Mouse (Mus musculus): ENCODE measurements at regions not wholly inside any gene's neighbourhood (a gene's known extent, or its start where the extent isn't known, plus 50 kb on each side); places are given as distances from the start of the nearest gene placed in this dataset.

DNA sequence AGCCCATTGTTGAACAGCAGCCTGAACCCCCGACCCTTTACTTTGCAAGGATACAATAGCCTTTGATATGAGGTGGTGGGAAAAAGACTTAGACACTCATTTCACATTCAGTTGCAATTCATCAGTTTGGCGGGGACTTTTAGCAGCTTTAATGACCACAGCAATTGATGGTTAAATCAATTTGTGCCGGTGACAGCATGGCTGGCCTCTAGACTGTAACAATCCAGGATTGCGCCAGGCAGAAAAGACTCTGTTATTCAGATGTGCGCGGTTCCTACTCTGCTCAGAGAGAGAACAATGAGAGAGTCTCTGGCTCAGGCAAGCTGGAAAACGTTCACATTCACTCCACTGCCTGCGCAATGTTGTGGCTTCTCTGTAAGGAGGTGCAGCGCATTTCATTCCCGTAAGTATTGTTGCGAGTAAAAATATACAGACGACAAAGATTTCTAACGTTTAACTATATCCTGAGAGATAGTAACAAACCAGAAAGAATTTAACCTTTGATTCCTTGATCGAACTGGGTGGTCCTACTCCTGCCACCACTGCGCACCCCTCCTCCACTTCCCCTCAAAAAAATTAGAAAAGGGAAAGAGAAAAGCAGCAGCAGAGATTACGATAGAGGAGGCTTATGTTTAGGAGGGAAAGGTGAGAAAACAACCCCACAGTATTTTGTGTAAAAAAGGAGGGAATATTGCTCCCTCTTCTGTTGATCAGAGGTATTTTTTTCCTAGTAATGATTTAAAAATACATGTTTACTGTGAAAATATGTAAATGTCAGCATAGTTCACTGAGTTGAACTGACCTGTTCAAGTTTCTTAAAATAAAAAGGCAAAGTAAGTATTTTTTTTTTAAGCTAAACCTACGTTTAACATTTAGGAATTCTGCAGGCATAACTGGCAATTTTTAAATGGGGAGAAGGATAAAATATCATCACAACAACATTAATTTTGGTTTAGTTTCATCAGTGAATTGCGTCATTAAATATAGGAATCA, 267.6 kb downstream of the Rfpl4b start:
- no peaks in the 10 kb centered on the region for H3K4me1 ChIP-seq (ENCODE audit: control insufficient read depth, insufficient read depth, low read length)
- 9% methylated on average over 18 of the region's 18 CpGs for WGBS
- no peak for TF ChIP-seq POLR2A (IDR thresholded peaks at IDR 0.05; ENCODE audit: borderline replicate concordance, insufficient read depth, low read length)
- peak; percentile 24; the same call in 1 of the 2 replicates for TF ChIP-seq CTCF (IDR thresholded peaks at IDR 0.05; ENCODE audit: borderline replicate concordance, insufficient read depth, low read depth, low read length)
- peak overlapping the region; percentile 74 for H3K4me3 ChIP-seq (replicated peaks; ENCODE audit: insufficient read depth, low read depth, low read length)
- H3K27ac ChIP-seq (ENCODE audit: insufficient read depth, low read length), result no peak overlapping the region
- no peaks in the 10 kb centered on the region for H3K27me3 ChIP-seq (ENCODE audit: control insufficient read depth, insufficient read depth, low read length)
- DNase-seq, result peak; percentile 32 to 34

DNA sequence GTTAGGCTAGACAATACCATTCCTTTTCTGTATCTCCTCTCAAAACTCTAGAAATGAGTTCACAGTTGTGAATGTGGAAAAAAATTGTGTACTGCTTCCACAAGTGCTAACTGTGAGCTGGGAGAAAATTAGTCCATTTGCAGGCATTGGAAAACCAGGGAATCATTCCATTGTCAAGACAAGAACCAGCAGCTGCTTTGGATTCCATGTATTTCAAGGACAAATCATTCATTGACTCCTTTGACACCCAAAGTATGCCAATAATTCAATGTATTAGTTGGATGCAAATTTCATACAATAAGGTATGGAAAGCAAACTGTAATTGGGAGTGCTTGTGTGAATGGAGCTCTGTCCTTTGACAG, 268.3 kb downstream of the Rfpl4b start:
- Histone ChIP-seq H3K27ac (ENCODE audit: insufficient read depth, low read length) (no peak overlapping the region), H3K4me3 (replicated peaks; ENCODE audit: insufficient read depth, low read depth, low read length) (no peak overlapping the region), H3K27me3 (ENCODE audit: control insufficient read depth, insufficient read depth, low read length) (no peaks in the 10 kb centered on the region), H3K4me1 (ENCODE audit: control insufficient read depth, insufficient read depth, low read length) (no peaks in the 10 kb centered on the region)
- TF ChIP-seq POLR2A (IDR thresholded peaks at IDR 0.05; ENCODE audit: borderline replicate concordance, insufficient read depth, low read length), result no peak
- no peak for TF ChIP-seq CTCF (IDR thresholded peaks at IDR 0.05; ENCODE audit: borderline replicate concordance, insufficient read depth, low read depth, low read length)
- DNase-seq, result no peak

DNA sequence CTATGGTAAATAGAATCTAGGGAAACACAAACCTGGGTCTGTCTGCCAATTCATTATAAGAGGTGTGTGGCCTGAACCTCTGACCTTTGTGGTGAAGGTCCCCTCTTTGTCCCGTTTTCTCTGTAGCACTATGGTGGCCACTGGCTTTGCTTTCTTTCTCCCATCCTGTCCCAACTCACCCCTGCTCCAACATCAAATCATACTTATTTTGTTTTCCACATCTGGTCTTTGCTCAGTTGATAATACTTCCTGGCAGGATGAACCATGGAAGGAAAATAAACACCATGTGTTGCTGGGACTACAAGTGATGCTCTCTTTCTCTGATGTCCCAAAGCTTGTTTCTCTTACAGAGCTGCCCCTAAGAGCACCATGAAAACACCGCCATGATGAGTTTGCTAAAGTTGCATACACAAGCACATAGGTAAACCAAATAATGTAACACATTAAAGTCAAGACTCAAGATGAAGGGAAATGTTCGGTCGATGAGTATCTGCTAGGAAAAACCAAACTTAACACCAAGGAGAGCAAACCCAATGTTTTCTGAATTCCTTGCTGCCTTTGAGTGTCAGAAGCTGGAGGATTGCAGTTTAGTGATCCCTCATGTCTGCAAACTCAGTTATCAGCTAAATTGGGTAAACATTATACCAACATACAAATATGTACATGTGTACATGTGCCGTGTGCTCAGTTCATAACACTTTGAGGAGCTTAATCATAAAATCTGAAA, 269.1 kb downstream of the Rfpl4b start:
- no peaks in the 10 kb centered on the region for H3K4me1 ChIP-seq (ENCODE audit: control insufficient read depth, insufficient read depth, low read length)
- no peaks in the 10 kb centered on the region for H3K27me3 ChIP-seq (ENCODE audit: control insufficient read depth, insufficient read depth, low read length)
- H3K27ac ChIP-seq (ENCODE audit: insufficient read depth, low read length), result no peak overlapping the region
- H3K4me3 ChIP-seq (replicated peaks; ENCODE audit: insufficient read depth, low read depth, low read length), result no peak overlapping the region
- DNase-seq, result no peak
- TF ChIP-seq CTCF (IDR thresholded peaks at IDR 0.05; ENCODE audit: borderline replicate concordance, insufficient read depth, low read depth, low read length) (no peak), POLR2A (IDR thresholded peaks at IDR 0.05; ENCODE audit: borderline replicate concordance, insufficient read depth, low read length) (no peak)
- 88% methylated on average over 5 of the region's 5 CpGs for WGBS

DNA sequence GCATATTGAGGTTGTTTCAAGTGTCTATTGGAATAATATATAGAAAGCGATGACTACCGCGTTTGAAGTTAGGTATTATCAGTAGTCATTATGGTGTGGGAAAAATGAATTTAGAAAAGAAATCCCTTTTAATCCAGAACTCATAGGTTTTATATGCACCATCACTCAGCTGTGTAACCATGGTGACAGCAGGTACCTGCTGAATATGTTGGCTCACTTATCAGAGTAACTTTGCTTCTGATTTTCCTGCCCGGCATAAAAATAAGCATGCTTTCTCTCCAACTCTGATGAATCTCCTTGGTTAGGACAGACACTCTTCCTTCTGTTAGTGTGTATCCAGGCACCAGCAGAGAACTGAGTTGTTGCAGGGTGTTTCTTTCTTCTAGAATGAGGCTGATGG, 281.5 kb downstream of the Rfpl4b start:
- Histone ChIP-seq H3K27ac (ENCODE audit: insufficient read depth, low read length) (no peak overlapping the region), H3K4me1 (ENCODE audit: control insufficient read depth, insufficient read depth, low read length) (no peaks in the 10 kb centered on the region), H3K4me3 (replicated peaks; ENCODE audit: insufficient read depth, low read depth, low read length) (no peak overlapping the region), H3K27me3 (ENCODE audit: control insufficient read depth, insufficient read depth, low read length) (no peaks in the 10 kb centered on the region)
- TF ChIP-seq CTCF (IDR thresholded peaks at IDR 0.05; ENCODE audit: borderline replicate concordance, insufficient read depth, low read depth, low read length) (no peak), POLR2A (IDR thresholded peaks at IDR 0.05; ENCODE audit: borderline replicate concordance, insufficient read depth, low read length) (no peak)
- WGBS, result 84% methylated on average over 4 of the region's 4 CpGs
- DNase-seq, result no peak

DNA sequence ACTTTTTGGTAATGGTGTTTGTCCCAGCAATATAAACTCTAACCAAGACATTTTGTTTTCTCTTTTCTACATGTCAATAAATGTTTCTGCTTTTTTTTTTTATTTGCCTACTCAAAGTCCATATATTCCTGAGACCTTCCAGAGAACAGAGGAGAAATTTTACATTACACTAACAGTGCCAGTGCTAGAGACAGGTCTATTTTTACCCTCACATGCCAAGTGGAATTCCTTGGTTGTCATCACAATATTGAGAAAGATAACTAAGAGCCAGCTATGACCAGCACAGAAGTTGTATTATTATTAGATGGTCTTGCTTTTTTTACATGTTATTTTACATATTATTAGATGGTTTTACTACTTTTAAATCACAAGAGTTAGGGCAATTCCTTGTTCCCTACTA, 282.8 kb downstream of the Rfpl4b start:
- no peak overlapping the region for H3K27ac ChIP-seq (ENCODE audit: insufficient read depth, low read length)
- H3K27me3 ChIP-seq (ENCODE audit: control insufficient read depth, insufficient read depth, low read length), result no peaks in the 10 kb centered on the region
- no peaks in the 10 kb centered on the region for H3K4me1 ChIP-seq (ENCODE audit: control insufficient read depth, insufficient read depth, low read length)
- no peak overlapping the region for H3K4me3 ChIP-seq (replicated peaks; ENCODE audit: insufficient read depth, low read depth, low read length)
- TF ChIP-seq POLR2A (IDR thresholded peaks at IDR 0.05; ENCODE audit: borderline replicate concordance, insufficient read depth, low read length) (no peak), CTCF (IDR thresholded peaks at IDR 0.05; ENCODE audit: borderline replicate concordance, insufficient read depth, low read depth, low read length) (no peak)
- no peak for DNase-seq

DNA sequence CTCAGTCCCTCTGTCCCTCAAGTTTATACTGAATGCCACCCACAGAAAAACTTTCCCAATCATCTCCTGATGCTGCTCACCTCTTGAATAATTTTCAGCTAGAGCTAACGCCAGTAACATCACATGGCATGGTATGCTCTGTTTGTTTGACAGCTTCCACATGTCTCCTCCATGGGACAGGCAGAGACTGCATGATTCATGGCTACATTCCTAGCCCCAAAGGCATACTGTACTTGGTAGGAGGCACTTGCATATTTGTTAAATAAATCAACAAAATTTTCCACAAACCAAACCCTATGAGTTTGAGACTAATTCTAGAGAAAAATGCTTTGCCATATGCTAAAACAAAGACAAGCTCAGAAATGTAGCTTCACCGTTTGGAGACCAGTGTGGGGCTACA, 304.9 kb downstream of the Rfpl4b start:
- Histone ChIP-seq H3K27me3 (ENCODE audit: control insufficient read depth, insufficient read depth, low read length) (no peaks in the 10 kb centered on the region), H3K27ac (ENCODE audit: insufficient read depth, low read length) (no peak overlapping the region), H3K4me1 (ENCODE audit: control insufficient read depth, insufficient read depth, low read length) (no peaks in the 10 kb centered on the region), H3K4me3 (replicated peaks; ENCODE audit: insufficient read depth, low read depth, low read length) (no peak overlapping the region)
- DNase-seq, result no peak
- 68% methylated on average over 2 of the region's 2 CpGs for WGBS
- no peak for TF ChIP-seq POLR2A (IDR thresholded peaks at IDR 0.05; ENCODE audit: borderline replicate concordance, insufficient read depth, low read length)
- TF ChIP-seq CTCF (IDR thresholded peaks at IDR 0.05; ENCODE audit: borderline replicate concordance, insufficient read depth, low read depth, low read length), result no peak

All from cerebellum, adult 2 months (tissue).